Mouse (Mus musculus) CH12.LX (cell line): ENCODE results near the gene Rassf8.

Experiments
- BHLHE40 ChIP-seq: IDR thresholded peaks from 2 replicates; pipeline ENCODE4 v1.6.1; 2011; ENCODE audit warnings: mild to moderate bottlenecking, low read depth, low read length, improper control_type of control experiment
- CHD1 ChIP-seq: IDR thresholded peaks from 2 replicates; pipeline ENCODE4 v1.6.1; 2012; ENCODE audit warnings: low read depth, low read length, improper control_type of control experiment, inconsistent platforms
- CTCF ChIP-seq, 2 experiments: IDR thresholded peaks in 1 of 2; conservative IDR thresholded peaks in 1 of 2; 2 replicates each; pipeline ENCODE4 v1.5.1; 2011 to 2012; ENCODE audit warnings: low read depth in 2 of 2, low read length in 2 of 2, improper control_type of control experiment in 1 of 2, inconsistent platforms in 1 of 2, mild to moderate bottlenecking in 1 of 2, moderate library complexity in 1 of 2
- TCF12 ChIP-seq: IDR thresholded peaks from 2 replicates; pipeline ENCODE4 v1.6.1; 2014; ENCODE audit warnings: low read depth, mild to moderate bottlenecking, inconsistent platforms, low read length, improper control_type of control experiment
- ZC3H11A ChIP-seq: IDR thresholded peaks from 2 replicates; pipeline ENCODE4 v1.6.1; 2012; ENCODE audit warnings: low read depth, mild to moderate bottlenecking, inconsistent platforms, low read length, improper control_type of control experiment
- ZNF384 ChIP-seq: IDR thresholded peaks from 2 replicates; pipeline ENCODE4 v1.6.1; 2012; ENCODE audit warnings: low read depth, low read length, improper control_type of control experiment, inconsistent platforms

DNA sequence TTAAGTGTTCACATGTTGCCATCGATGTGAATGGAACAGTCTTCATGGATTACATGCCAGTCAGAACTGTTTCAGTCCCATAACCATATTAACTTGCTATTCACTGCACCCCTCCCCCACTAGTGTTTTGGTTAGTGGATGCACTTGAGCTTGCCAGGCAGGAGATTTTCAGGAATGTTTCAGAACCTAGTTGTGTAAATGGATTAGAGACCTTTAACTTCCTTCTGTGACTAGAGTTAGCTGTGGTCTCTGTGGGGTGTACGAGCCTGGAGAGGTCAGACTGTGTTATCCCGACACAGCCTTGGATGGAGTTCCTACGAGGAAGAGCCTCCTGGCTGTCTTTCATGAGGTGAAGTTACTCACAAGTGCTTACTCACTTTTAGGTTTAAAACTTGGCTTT is 29.7 kb downstream of the Rassf8 start:
- TF ChIP-seq ZNF384, result no peak
- no peak for TF ChIP-seq BHLHE40
- TF ChIP-seq ZC3H11A, result no peak
- TF ChIP-seq CTCF (conservative IDR thresholded peaks at IDR 0.05 in 1 of 2, IDR thresholded peaks at IDR 0.05 in 1 of 2; ENCODE audit: low read depth in 2 of 2, low read length in 2 of 2), result no peak
- no peak for TF ChIP-seq TCF12
- TF ChIP-seq CHD1, result no peak
